Mouse (Mus musculus) stomach, postnatal 0 days (tissue): Measurements from ENCODE around the gene Igfl3.

Experiments
- CTCF ChIP-seq: IDR thresholded peaks from 2 replicates; pipeline ENCODE4 v1.5.1; 2016; ENCODE audit warnings: antibody characterized with exemption, low read depth, mild to moderate bottlenecking, moderate library complexity
- EP300 ChIP-seq: optimal IDR thresholded peaks from 2 replicates; pipeline ENCODE3; 2016; ENCODE audit warnings: antibody characterized with exemption

DNA sequence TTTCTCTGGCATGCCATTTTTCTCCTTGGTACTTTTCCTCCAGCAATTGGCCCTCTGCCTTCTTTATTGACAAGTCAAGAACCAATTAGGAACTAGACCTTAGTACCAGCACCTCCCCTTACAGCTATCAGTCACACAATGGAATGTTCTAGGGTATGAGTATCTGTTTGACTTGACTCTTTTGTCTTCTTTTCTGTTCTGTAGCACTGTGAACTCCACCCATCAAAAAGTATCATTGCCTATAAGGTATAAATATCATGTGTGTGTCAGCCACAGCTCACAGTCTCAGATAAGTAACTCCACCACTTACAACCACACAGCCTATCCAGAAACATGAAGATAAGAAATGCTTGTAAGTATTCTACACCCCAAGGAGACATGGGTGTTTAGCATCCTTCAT, at the start of gene Igfl3:
- no peak for TF ChIP-seq CTCF
- TF ChIP-seq EP300: no peak
